Mouse (Mus musculus): ENCODE measurements around the gene Tnfrsf9.
"Not testable (repeated sequence)": the region's sequence is repeated elsewhere in the genome, so short reads cannot be mapped to it uniquely, and the experiment has no call there.

Gene Tnfrsf9

GRCm38 (mm10) chr4:150914290-150914733, at the start of gene Tnfrsf9, which contains the start of gene Park7:
TSS of gene Tnfrsf9 (plus strand) at chr4:150914562.
TSS of gene Park7 (minus strand) at chr4:150914437.
- peak; percentile 98 for DNase-seq (ENCODE audit: low spot score)

GRCm38 (mm10) chr4:150865371-150865770, 49.0 kb upstream of the Tnfrsf9 start:
- peak; percentile 40 for DNase-seq (ENCODE audit: low spot score)

DNA sequence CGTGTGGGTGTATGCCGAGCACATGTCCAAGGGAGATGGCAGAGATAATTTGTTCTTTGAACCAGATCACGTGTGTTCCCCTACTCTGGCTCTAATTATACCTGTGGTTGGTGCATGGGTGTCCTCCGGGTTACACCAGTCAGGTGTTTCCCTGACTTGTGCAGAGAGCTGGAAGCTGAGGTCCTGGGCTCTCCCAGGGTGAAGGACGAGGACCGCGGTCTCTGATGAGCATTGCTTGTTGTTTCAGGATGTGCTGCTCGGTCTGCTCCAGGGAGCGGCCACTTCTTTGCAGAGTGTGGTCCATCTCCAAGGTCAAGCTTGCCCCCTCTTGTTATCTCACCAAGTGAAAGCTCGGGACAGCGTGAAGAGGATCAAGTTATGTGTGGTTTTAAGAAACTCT, 48.3 kb upstream of the Tnfrsf9 start:
- DNase-seq (ENCODE audit: low spot score) = no peak

DNA sequence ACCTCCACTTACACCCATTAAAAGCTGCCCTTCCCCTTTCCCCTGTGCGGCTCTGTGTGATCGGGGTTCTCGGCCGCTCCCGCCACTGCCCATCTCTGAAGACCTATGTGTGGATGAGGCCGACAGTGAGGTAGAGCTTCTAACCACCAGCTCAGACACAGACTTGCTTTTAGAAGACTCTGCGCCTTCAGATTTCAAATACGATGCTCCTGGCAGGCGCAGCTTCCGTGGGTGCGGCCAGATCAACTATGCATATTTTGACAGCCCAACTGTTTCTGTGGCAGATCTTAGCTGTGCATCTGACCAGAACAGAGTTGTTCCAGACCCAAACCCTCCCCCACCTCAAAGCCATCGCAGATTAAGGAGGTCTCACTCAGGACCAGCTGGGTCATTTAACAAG, 47.9 kb upstream of the Tnfrsf9 start:
- DNase-seq (ENCODE audit: low spot score) = no peak

DNA sequence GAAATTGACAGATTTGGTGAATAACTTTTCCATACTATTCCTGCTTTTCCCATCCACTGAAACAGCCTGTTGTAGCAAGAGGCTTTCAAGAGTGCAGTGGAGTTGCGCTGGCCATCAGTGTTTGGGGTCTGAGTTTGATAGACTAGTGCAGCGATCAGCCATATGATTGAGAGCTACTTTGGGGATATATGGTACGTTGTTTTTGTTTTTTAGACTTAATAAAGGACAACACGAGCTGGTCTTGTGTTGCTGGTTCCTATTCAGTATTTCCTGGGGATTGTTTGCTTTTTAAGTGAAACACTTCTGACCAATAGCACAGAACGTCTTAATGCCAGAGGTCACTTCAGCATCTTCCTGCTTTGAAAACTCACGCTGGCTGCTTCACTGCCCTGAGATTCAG, 46.2 kb upstream of the Tnfrsf9 start:
- DNase-seq (ENCODE audit: low spot score) = no peak

DNA sequence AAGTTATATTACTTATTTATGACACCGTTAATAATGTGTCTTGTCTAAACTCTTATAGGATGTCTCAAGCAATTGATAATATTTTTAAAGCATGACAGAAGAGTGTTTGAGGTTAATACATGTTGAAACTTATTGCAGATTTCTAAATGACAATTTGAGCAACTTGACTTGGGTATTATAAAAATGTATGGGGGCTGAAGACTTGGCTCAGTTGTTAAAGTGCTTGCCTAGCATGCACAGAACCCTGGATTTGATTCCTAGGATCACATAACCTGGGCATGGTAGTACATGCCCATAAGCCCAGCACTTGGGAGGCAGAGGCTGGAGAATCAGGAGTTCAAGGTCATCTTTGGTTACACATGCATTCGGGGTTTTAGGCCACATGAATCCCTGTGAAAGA, 45.5 kb upstream of the Tnfrsf9 start:
- no peak for DNase-seq (ENCODE audit: low spot score)

DNA sequence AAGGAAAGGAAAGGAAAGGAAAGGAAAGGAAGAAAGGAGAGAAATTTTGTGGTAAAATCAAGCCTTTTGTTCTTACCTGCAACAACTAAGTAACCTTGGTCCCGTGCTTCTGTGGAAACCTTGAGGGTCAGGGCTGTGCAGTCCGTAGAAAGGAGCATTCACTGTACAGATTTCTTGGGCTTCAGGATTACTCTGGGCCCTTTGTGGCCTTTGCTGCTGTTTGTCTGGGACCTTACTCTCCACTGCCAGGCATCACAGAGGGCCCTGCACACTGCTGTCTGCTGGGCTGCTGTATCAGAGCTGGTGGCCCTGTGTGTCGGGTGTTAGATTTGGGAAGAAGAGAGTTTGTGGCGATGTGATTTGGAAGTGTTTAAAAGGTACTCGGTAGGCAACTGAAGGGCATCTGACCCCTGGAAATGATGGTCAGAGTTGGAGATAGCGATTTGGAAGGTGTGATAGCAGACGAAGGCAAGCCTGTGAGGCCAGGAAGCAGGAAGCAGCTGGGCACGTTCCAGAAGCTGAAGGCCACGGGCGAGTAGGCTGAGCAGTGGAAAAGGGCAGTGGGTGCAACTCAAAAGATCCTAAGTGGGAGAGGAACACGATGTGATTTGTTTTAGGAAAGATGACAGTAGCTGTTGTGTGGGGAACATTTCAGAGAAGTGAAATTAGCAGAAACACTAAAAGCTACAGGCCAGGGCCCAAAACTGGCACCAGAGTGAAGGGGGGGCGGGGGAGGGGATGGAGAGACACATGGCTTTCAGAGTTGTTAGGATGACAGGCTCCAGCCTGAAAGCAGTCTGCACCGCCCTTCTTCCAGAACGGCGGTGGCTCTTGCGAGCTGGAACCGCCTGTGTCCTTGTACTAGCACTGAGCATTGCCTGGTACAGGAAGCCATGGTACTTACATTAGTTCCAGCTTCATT, 44.8 kb upstream of the Tnfrsf9 start:
- DNase-seq (ENCODE audit: low spot score) = no peak

DNA sequence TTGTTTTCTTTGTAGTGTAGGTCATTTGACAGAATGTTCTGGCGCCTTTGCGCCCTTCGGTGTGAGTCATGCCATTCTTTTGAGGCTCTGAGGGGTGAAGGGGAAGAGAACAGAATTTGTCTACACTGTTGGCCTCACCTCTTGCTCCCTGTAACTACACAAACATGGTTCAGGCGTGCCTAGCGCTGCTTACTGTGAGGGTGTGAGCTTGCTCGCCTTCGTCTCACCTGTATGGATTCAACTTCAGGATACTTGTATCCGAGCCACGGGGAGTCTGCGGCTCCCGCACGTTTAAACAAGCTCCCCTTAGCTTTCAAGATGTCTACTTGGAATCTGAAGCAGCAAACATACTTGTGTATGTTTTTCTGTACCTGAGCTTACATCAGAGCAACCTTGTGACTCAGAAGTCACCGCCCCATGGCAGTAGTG, 43.4 kb upstream of the Tnfrsf9 start:
- no peak for DNase-seq (ENCODE audit: low spot score)

DNA sequence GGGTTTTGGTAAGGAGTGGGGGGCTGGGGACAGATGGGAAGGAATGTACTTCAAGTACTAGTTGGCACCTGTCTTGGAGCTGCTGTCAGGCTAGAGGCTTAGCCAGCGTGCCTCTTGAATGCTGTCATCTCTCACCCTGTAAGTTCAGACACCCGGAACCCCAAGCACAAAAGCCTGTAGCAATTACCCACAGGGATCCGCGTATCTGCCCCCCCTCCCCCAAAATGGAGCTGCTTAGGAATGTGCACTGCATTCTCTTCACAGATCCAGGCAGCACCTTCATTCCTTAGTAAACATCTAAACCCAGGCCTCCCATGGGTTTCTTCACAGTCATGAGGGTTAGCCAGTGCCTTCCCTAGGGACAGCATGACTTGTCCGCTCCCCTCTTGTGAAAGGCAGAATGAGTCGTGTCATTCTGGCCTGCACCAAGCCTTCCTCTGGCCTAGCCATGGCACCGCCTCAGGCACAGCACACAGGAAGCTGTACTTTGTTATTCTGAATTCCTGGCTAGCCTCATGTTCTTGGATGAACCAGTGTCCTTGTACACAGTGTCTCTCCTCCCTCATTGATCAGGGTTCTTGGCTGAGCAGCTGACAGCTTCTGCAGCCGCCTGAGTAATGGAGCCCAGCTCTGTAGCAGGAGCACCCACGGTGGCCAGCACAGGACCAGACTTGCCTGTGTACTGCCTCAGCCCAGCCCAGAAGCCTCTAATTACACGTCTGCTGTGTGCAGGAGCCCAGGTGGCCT, 42.8 kb upstream of the Tnfrsf9 start:
- peak; percentile 39 for DNase-seq (ENCODE audit: low spot score)

GRCm38 (mm10) chr4:150872139-150872651, 42.2 kb upstream of the Tnfrsf9 start:
- no peak for DNase-seq (ENCODE audit: low spot score)

- no peak for DNase-seq (ENCODE audit: low spot score)
Measured at GRCm38 (mm10) chr4:150872681-150873080, 41.7 kb upstream of the Tnfrsf9 start.

DNA sequence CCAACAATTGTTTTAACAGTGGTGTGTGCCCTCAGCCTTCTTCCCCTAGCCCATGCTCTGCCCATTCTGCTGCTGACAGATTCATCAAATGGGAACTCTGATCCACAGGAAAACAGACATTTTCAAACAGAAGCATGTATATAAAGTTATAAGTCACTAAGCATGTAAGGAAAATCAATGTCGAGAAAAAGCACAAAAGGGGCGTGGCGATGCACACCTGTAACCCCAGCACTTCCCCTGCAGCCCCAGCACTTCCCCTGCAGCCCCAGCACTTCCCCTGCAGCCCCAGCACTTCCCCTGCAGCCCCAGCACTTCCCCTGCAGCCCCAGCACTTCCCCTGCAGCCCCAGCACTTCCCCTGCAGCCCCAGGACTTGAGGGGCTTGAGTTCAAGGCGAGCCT, 39.9 kb upstream of the Tnfrsf9 start:
- not testable (repeated sequence) for DNase-seq (ENCODE audit: low spot score)

DNA sequence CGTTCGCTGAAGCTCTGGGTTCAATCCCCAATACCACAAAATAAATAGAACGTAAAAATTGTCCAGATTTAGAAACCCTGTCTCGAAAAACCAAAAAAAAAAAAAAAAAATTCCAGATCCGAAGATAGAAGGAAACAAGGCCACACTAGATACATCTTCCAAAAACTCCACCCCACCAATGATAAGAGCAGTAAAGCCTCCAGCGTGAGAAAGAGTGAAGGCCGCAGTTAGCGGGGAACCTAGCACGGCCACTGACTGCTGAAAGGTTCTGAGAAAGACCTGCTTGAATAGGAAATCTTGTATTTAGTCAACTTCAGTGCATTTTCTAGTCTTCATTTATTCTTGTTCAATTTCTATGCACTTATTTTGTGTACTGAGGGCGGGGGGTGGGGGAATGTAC, 39.0 kb upstream of the Tnfrsf9 start:
- no peak for DNase-seq (ENCODE audit: low spot score)

- no peak for DNase-seq (ENCODE audit: low spot score)
Measured at GRCm38 (mm10) chr4:150879631-150880030, 34.7 kb upstream of the Tnfrsf9 start.

DNA sequence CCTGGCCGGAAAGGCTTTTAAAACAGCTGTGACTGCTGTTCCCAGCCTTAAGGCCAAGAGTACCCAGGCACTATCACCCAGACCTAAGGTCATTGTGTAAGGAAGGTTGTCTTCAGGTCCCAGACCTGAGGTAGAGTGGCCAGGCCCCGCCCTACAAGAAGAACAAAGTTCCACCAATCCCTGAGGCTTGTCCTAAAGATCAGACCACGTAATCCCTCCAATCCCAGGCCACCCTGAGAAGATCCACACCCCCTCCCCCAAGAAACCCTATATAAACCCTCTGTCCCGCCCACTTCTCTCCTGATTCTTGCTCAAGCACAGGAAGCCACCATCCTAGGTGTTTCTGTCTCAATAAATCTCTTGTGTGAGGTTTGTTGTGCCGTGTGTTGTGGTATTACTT, 34.0 kb upstream of the Tnfrsf9 start:
- no peak for DNase-seq (ENCODE audit: low spot score)

DNA sequence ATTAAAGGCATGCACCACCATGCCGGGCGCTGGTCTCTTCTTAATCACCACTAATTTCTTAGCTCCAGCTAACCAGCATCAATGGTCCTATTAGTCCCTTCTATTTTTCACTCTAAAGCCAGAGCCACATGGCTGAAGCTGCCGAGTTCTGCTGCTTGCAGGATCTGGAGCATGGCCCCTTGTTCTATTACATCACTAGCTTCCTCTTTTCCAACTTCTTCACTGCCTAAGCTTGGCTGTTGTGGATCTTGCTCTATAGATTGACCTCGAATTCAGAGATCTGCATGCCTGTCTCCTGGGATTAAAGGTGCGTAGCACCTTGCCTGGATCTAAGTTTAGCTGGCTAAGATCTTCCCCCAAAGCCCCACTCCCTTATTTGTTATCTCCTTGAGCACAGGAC, 31.7 kb upstream of the Tnfrsf9 start:
- no peak for DNase-seq (ENCODE audit: low spot score)

DNA sequence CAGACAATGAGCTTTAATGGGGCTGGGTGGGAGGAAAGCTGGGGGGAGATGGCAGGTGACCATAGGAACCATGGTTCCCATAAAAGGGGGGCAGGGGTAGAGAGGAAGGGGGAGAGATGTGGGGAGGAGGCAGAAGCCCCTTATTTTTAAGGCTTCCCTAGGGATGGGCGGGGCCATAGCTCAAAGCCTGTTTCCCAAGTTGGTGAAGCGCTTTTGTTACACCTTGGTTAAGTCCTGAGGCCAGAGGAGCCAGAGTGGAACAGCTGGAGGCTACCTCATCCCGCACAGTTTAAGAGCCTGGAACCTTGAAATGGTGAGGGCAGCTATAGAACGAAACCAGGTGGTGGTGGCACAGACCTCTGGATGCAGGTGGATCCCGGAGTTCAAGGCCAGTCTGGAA, 26.5 kb upstream of the Tnfrsf9 start:
- DNase-seq (ENCODE audit: low spot score) = no peak

- DNase-seq (ENCODE audit: low spot score) = no peak
Measured at GRCm38 (mm10) chr4:150888492-150888891, 25.9 kb upstream of the Tnfrsf9 start.

GRCm38 (mm10) chr4:150889273-150889954, 24.9 kb upstream of the Tnfrsf9 start:
- DNase-seq (ENCODE audit: low spot score) = no peak

GRCm38 (mm10) chr4:150889955-150890315, 24.4 kb upstream of the Tnfrsf9 start:
- DNase-seq (ENCODE audit: low spot score) = no peak

- no peak for DNase-seq (ENCODE audit: low spot score)
Measured at GRCm38 (mm10) chr4:150891308-150891707, 23.1 kb upstream of the Tnfrsf9 start.
